Mouse (Mus musculus): ENCODE measurements around the gene Pik3c2a.
A peak's percentile ranks its signal among the peaks of the same experiment; 100 is the strongest.

Gene Pik3c2a

DNA sequence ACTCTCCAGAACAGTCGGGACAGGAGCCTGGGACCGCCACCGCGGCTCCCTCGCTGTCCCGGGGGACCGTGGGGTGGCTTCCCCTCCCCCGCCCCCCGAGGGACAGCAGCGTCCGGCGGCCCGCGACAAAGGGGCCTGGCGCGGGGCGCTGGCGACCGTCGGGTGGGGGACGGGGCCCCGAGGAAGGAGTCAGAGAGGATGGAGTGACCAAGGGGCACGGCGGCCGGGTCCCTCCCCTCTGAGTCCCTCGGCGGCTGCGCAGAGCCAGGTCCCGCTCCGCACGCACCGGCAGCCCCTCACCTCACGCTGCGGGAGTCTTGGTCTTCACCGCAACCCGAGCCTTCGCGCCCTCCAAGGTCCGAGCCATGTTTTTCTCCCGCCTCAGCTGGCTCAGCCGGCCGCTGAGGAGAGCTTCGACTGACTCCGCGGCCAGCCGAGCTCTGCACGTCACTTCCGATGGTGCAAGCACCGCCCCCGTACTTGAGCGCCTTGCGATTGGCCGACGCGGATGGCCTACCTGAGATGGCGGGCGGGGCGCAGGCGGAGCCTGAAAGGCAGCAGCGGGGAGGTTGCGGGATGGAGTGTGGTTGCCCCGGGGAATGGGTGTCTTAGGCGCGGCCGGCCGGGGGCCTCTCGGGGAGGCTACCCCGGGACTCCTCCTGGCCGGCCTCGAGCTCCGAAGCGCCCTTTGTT lies at the start of gene Pik3c2a:
TSS of gene Pik3c2a (minus strand) at position 446 of the 693 bp plus-strand sequence.
- DNase-seq (ENCODE audit: low spot score), result peak; percentile 76

- DNase-seq (ENCODE audit: low spot score), result no peak
These were observed 47.9 kb upstream of the Pik3c2a start for GRCm38 (mm10) chr7:116491113-116491512.

GRCm38 (mm10) chr7:116485062-116485601 lies 41.9 kb upstream of the Pik3c2a start:
- no peak for DNase-seq (ENCODE audit: low spot score)

GRCm38 (mm10) chr7:116484213-116484612 lies 41.0 kb upstream of the Pik3c2a start:
- DNase-seq (ENCODE audit: low spot score), result no peak

GRCm38 (mm10) chr7:116483782-116484181 lies 40.5 kb upstream of the Pik3c2a start:
- DNase-seq (ENCODE audit: low spot score), result no peak

GRCm38 (mm10) chr7:116483106-116483505 lies 39.9 kb upstream of the Pik3c2a start:
- DNase-seq (ENCODE audit: low spot score), result no peak

DNA sequence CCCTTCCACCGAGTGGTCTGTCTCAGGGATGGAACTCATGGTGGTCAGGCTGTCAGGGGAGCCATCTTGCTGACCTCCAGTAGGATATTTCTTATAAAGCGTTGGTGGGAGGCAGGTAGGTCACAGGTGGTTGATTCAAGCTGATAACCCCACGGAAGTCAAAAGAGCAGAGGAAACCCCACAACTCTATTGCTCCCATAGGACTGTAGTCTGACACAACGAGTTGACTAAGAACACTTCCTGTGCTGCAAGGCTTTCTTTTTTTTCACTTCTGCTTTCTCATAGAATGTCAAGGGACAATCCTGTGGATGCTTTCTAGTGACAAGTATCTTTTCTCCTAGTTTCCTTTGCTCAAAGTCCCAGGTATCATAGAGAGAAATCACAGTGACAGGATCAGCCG lies 33.0 kb upstream of the Pik3c2a start:
- DNase-seq (ENCODE audit: low spot score), result no peak

DNA sequence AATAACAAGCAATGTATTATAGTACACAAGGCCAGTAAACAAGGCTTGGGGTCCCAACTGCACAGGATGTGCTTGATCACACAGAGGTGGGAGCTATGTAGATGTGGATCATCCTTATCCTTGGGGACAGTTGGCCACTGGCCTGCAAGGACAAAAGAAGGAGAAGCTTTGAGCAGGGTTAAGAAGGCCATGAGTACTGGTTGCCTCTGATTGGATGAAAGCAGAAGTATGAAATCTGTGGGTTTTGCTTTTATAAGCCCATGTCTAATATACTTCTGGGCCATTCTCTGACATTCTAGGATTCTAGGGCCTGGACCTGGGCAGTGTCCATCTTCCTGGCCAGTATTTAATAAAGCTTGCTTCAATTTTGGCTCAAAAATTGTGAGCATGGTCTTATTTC lies 32.6 kb upstream of the Pik3c2a start:
- no peak for DNase-seq (ENCODE audit: low spot score)

DNA sequence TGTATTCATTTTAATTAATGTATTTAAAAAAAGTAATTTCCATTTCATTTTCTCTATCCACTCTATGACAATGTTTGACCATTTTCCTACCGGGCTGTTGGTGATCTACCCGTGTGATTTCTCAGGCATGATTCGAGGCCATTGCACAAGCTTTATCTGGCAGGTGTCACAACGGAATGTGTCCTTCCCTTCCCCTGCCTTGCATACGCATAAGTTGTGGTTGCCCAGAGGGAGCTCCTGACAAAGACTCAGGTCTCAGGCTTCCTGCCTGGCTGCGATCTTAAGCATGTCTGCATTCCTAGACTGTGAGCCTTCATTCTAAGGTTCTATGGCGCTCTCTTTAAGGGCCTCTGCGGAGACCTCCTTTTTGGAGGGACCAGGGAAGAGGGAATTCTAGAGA lies 18.9 kb upstream of the Pik3c2a start:
- no peak for DNase-seq (ENCODE audit: low spot score)

DNA sequence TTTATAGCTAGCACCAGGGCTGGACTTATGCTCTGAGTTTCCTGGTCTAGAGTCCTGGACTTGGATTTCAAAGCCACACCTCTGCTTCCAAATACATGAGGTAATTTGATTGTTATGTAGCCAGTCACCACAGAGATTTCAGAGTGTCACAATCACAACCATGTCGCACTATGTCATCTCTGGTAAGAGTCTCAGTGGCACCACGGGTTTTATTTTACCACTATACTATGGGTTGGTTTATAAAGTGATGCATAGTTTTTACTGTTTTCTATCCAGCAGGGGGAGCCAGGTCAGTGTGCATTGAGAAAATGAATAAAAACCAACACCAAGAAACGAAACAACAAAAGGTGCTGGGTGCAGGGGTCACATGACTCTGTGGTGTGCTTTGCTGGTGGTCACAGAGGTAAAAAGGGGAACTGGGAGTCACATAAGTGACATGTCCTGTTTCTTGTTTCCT lies 15.8 kb upstream of the Pik3c2a start:
- DNase-seq (ENCODE audit: low spot score), result peak; percentile 21

- no peak for DNase-seq (ENCODE audit: low spot score)
These were observed 14.1 kb upstream of the Pik3c2a start for GRCm38 (mm10) chr7:116457391-116457790.

GRCm38 (mm10) chr7:116456964-116457363 lies 13.7 kb upstream of the Pik3c2a start:
- DNase-seq (ENCODE audit: low spot score), result no peak

- no peak for DNase-seq (ENCODE audit: low spot score)
These were observed 3.4 kb upstream of the Pik3c2a start for GRCm38 (mm10) chr7:116446645-116447044.

DNA sequence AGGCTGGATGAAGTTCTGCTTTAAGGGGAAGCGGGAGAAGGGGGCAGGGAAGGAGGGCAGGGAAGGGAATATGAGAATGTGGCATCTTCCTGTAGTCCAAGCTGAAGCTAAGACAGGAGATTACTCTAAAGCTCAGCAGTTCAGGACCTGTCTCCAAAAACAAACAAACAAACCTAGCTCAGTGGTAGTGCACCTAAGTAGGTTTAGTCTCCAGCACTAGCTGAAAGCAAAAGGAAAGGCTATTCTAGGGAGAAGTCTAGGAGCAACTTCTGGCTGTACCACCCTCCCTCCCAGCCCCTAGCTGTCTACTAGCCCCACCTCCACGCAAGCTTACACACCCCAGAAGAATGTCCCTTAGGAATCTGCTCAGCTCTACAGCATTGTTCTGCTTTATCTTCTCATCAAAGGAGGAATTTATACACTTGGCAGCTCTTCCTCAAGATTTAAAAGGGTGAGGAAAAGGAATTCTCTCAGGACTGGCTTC lies 1.1 kb upstream of the Pik3c2a start:
- DNase-seq (ENCODE audit: low spot score), result no peak

DNA sequence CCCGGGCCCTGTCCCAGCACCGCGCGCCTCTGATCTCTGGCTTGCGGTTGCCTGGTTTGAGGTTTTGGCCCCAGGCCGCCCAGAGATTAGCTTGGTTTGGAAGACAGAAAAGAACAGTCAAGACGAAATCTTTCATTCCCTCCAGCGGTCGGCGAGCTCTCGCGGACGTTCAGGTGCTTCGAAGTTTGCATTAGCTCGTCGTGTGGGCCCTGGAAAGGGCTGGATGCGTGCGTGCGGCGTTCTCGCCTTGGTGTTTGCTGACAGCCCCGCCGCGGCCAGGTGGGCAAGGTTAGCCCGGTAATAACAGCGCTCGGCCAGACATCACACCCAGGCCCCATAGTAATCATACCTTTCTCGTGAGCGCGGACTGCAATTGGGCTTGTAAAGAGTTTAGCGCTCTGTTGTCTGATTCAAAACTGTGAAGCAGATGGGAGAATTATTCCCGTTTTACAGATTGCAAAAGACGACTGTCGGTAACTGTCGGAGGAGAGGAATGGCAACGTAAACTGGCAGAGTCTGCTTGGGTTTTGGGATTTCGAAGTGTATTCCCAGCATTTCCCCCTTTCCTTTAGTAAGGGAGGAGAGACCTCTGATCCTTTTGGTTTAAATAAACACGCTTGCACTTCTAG lies 562 bp upstream of the Pik3c2a start:
- no peak for DNase-seq (ENCODE audit: low spot score)

DNA sequence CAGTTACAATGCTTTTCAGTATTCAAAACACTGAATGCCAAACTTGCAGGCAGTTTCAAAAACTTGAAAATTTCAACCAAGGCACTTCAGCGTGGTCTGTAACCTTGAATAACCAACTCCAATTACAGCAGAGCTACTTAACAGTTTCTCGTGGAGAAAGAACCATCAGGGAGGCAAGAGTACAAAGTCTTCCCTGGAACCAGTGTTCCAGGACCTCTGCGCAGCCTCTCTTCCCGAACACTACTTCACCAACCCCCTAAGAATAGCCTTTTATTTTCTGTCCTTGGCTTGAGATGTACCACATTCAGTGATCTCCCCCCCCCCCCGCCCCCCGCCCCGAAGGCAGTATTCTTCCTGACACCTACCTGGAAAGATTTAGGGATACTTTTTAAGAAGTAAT lies 1.0 kb downstream of the Pik3c2a start:
- DNase-seq (ENCODE audit: low spot score), result no peak

DNA sequence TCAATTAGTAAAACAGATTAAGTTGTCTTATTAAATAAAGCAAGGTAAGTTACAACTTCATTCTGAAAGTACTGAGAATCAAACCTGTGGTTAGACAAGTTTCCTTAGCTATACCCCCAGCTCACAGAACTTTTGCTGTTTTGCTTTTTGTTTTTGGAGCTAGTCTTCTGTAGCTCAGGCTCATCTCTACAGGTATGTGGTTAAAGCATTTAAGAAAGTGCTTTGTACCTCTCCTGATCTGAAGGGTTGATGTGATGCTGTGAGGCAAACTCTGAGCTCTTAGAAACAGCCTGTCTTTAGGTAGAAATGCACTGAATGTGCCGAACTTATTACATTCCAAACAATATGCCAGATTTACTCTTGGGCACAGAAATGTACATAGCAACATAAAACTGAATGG lies 1.9 kb downstream of the Pik3c2a start:
- DNase-seq (ENCODE audit: low spot score), result no peak

DNA sequence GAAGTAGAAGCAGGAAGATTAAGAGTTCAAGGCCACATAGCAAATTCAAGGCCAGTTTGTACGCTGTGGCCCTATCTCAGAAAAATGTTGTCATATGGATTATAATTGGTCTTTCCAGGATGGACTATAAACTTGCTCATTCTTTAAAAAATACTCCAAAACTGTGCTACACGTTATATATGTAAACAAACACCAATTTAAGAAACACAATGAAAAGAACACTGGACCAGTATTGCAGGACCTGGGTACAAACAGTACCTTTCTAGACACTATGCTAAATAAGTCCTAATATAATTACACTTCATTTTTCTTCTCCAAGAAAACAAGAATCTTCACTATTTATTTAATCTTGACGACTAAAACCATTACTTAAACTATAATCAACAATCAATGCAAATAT lies 11.6 kb downstream of the Pik3c2a start:
- DNase-seq (ENCODE audit: low spot score), result no peak

DNA sequence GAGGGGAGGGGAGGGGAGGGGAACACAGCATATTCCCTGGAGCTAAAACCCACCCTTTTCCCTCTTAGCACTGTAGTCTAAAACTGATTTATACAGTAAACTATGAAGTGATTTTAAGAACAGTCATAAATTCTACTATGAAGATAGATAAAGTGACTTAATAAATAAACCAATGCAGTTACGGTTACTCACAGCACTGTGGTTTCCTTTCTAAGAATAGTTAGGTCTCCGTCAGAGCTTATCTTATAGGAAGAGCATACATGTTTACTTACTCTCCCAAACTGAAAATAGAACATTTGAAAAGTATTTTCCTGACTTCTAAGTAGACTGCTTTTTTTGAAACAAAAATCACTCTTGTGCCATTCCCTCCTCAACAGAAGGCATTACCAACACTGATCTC lies 12.3 kb downstream of the Pik3c2a start:
- no peak for DNase-seq (ENCODE audit: low spot score)

DNA sequence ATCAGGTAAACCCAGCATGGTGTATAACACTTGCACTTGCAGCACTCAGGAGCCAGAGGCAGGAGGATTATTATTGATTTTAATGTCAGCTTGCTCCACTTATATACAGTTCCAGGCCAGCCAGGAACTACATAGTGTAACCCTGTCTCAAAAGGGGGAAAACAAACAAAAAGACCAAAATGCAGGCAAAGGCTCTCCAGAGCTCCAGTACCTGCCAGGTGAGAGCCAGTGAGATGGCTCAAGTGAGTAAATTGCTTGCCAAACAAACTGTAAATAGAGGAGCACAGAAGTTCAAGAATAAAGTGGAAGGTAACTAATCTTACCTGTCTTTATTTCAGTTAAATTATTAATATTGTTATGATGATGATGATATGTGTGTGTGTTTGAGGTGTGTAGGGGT lies 16.0 kb downstream of the Pik3c2a start:
- DNase-seq (ENCODE audit: low spot score), result no peak

GRCm38 (mm10) chr7:116425771-116426170 lies 17.5 kb downstream of the Pik3c2a start:
- DNase-seq (ENCODE audit: low spot score), result no peak

DNA sequence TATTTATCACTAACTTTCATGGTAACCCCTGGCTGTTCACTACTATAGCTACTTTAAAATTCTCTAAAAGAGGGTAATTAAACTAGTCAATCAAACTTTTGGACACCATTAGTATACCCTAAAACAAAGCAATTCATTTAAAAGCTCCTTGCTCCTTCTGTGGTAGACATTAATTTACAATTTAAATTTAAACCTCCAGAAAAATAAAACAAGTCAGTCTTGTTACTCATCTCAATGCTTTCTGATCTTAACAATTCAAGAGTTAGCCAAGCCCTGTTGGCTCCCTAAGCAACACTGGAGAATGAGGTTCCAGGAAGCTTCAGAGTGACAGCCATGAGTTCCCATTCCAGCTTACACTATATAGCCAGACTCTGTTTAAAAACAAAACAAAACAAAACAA lies 22.2 kb downstream of the Pik3c2a start:
- DNase-seq (ENCODE audit: low spot score), result no peak

DNA sequence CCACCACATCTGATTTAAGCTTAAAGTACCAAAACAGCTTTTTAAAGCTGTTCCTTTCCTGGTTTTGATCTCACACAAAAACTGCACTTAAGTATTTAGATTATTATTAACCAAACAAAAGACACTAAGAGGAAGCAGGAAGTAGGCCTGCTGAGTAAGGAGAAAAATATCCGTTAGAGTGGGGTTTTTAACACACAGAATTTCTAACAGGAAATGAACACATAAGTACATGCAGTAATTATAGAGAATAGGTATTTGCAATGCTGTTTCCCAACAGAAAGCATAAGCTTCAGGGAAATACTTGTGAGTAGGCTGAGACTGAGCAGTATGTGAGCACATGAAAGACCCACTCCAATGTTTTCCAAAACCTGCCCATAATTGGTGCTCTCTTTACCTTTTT lies 33.8 kb downstream of the Pik3c2a start:
- DNase-seq (ENCODE audit: low spot score), result no peak

All from c-Kit-positive CD71-positive TER-119-positive erythroid progenitor cells, embryonic 14.5 days (primary cell).